Mouse (Mus musculus): ENCODE results near the gene Spz1. TPM values are rescaled to one million over a fixed set of nuclear protein-coding genes. Genes with fewer than 3 reads are reported as not detected.

Gene Spz1
- not detected in 2 replicates for polyA plus RNA-seq (2015; fragmentation: Nextera tagmentation; extraction: Ambion mirVana)

GRCm38 (mm10) chr13:92576072-92576471 lies at the start of gene Spz1:
Gene Spz1, minus strand, starts transcription at chr13:92576172.

GRCm38 (mm10) chr13:92610311-92611221 lies 34.6 kb upstream of the Spz1 start, which contains the start of gene Serinc5:
Gene Serinc5, plus strand, starts transcription at chr13:92611091.

GRCm38 (mm10) chr13:92530721-92531211 lies 45.2 kb downstream of the Spz1 start, which contains the start of gene Zfyve16:
Gene Zfyve16, minus strand, starts transcription at chr13:92530868.

Other genes with a start within 250 kb of the Spz1 start
- gene Dhfr, start 221.4 kb downstream of the Spz1 start, polyA plus RNA-seq (2015; fragmentation: Nextera tagmentation; extraction: Ambion mirVana) = 4.0 and 5.6 TPM in 2 replicates
- gene Msh3, start 221.2 kb downstream of the Spz1 start, polyA plus RNA-seq (2015; fragmentation: Nextera tagmentation; extraction: Ambion mirVana) = 6.9 and 7.0 TPM in 2 replicates
- gene Ankrd34b, start 150.3 kb downstream of the Spz1 start, polyA plus RNA-seq (2015; fragmentation: Nextera tagmentation; extraction: Ambion mirVana) = 0.05 and 0.07 TPM in 2 replicates
- 0.22 TPM in 1 of 2 replicates, not detected in the other for gene Fam151b, start 92.2 kb downstream of the Spz1 start, polyA plus RNA-seq (2015; fragmentation: Nextera tagmentation; extraction: Ambion mirVana)
- gene Zfyve16, start 45.3 kb downstream of the Spz1 start, polyA plus RNA-seq (2015; fragmentation: Nextera tagmentation; extraction: Ambion mirVana) = 6.0 and 7.0 TPM in 2 replicates
- gene Serinc5, start 34.9 kb upstream of the Spz1 start, polyA plus RNA-seq (2015; fragmentation: Nextera tagmentation; extraction: Ambion mirVana) = 19.9 and 22.2 TPM in 2 replicates
- 2.5 and 2.7 TPM in 2 replicates for gene Thbs4, start 218.6 kb upstream of the Spz1 start, polyA plus RNA-seq (2015; fragmentation: Nextera tagmentation; extraction: Ambion mirVana)